Mouse (Mus musculus) forebrain, embryonic 14.5 days (tissue): ENCODE measurements around the gene Alkbh3. TPM values are rescaled to one million over a fixed set of nuclear protein-coding genes. Genes with fewer than 3 reads are reported as not detected.

Experiments
- ATAC-seq: fragments of 200-750 bp; cut with Nextera tagmentation; 2 replicates; pipeline ENCODE4 v1.8.0; 2017; ENCODE audit warnings: mild to moderate bottlenecking, moderate library complexity
- DNase-seq: peaks from one replicate; pipeline ENCODE4 v3.0.0-alpha.2; 2015; ENCODE audit warnings: low spot score
- H3K27ac ChIP-seq: fragments of 300-500 bp; sonication (generic); 2 replicates; pipeline ENCODE4 v1.5.1; 2014; ENCODE audit warnings: low read depth, mild to moderate bottlenecking, control low read depth, low read length, moderate library complexity
- H3K27me3 ChIP-seq: fragments of 300-500 bp; sonication (generic); replicated peaks from 2 replicates; pipeline ENCODE4 v1.6.1; 2014; ENCODE audit warnings: low read length, control low read depth, mixed read lengths; ENCODE audit not compliant: control insufficient read depth, insufficient read depth
- H3K36me3 ChIP-seq: fragments of 300-500 bp; sonication (generic); 2 replicates; pipeline ENCODE4 v1.6.1; 2014; ENCODE audit warnings: low read length, control low read depth; ENCODE audit not compliant: control insufficient read depth, insufficient read depth
- H3K4me1 ChIP-seq: fragments of 300-500 bp; sonication (generic); 2 replicates; pipeline ENCODE4 v1.6.1; 2014; ENCODE audit warnings: antibody characterized with exemption, low read length, control low read depth; ENCODE audit not compliant: control insufficient read depth, insufficient read depth
- H3K4me2 ChIP-seq: fragments of 300-500 bp; sonication (generic); 2 replicates; pipeline ENCODE4 v1.6.1; 2014; ENCODE audit warnings: mild to moderate bottlenecking, control low read depth, low read length
- H3K4me3 ChIP-seq: fragments of 300-500 bp; sonication (generic); 2 replicates; pipeline ENCODE4 v1.5.1; 2014; ENCODE audit warnings: low read depth, low read length, control low read depth
- H3K9ac ChIP-seq: fragments of 300-500 bp; sonication (generic); 2 replicates; pipeline ENCODE4 v1.6.1; 2014; ENCODE audit warnings: mild to moderate bottlenecking, low read length, control low read depth, moderate library complexity
- H3K9me3 ChIP-seq: fragments of 300-500 bp; sonication (generic); replicated peaks from 2 replicates; pipeline ENCODE4 v1.6.1; 2016; ENCODE audit warnings: low read length, control low read depth, mixed read lengths; ENCODE audit not compliant: control insufficient read depth
- WGBS: fragments of 180-500 bp; shearing (Covaris S2); extraction: QIAGEN DNeasy Blood & Tissue Kit; methylation state at CpG from one replicate; pipeline ENCODE4 v1.1.7; 2014; 5-methylcytosine and 5-hydroxymethylcytosine counted together
- polyA plus RNA-seq: library from polyadenylated mRNA; unstranded; fragments of >200 nt; fragmentation: Nextera tagmentation; extraction: Ambion mirVana; gene quantifications from 2 replicates; pipeline ENCODE4 v1.2.1, GENCODE M21; 2014

Gene Alkbh3
- polyA plus RNA-seq, 1 experiment from 2014 or later, result 52.2 TPM

- Histone ChIP-seq H3K9ac (no peak overlapping the region), H3K4me1 (no peaks in the 10 kb centered on the region), H3K27ac (no peak overlapping the region), H3K36me3 (no peaks in the 10 kb centered on the region), H3K9me3 (0 out of 2 replicates have a peak, but pooled peaks cover 3% of the 10 kb centered on the region), H3K27me3 (no peaks in the 10 kb centered on the region), H3K4me3 (no peak overlapping the region), H3K4me2 (no peak overlapping the region)
- DNase-seq (peak; percentile 18), ATAC-seq (no peak)
- 49% methylated on average over 5 of the region's 5 CpGs for WGBS
Measured at GRCm38 (mm10) chr2:93946976-93947375, 63.6 kb downstream of the Alkbh3 start.

- H3K36me3 ChIP-seq, result no peaks in the 10 kb centered on the region
- H3K4me3 ChIP-seq, result no peak overlapping the region
- H3K4me1 ChIP-seq, result no peaks in the 10 kb centered on the region
- WGBS, result 93% methylated on average over 4 of the region's 4 CpGs
- no peaks in the 10 kb centered on the region for H3K27me3 ChIP-seq
- H3K9ac ChIP-seq, result no peak overlapping the region
- H3K4me2 ChIP-seq, result no peak overlapping the region
- 0 out of 2 replicates have a peak, but pooled peaks cover 3% of the 10 kb centered on the region for H3K9me3 ChIP-seq
- H3K27ac ChIP-seq, result no peak overlapping the region
- no peak for DNase-seq
- no peak for ATAC-seq
Measured at GRCm38 (mm10) chr2:93944855-93945254, 65.8 kb downstream of the Alkbh3 start.

DNA sequence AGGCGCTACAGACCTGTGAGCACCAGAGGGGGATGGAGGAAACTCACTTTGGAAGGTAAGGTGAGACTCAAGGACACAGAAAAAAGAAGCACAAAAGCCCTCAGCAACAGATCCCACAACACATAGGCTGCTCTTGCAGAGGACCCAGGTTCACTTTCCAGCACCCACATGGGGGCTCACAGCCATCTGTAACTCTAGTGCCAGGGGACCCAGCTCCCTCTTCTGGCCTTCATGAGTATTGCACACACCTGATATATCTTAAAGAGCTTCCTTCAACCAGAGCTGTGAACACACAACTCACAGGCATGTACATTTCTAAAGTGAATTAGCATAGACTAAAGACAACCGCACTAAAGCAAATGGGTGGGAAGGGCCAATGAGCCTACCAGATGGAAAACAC lies 66.5 kb downstream of the Alkbh3 start:
- H3K4me3 ChIP-seq, result no peak overlapping the region
- H3K4me1 ChIP-seq, result no peaks in the 10 kb centered on the region
- no peaks in the 10 kb centered on the region for H3K27me3 ChIP-seq
- ATAC-seq (no peak), DNase-seq (no peak)
- H3K36me3 ChIP-seq, result no peaks in the 10 kb centered on the region
- H3K27ac ChIP-seq, result no peak overlapping the region
- H3K9ac ChIP-seq, result no peak overlapping the region
- H3K4me2 ChIP-seq, result no peak overlapping the region
- 0 out of 2 replicates have a peak, but pooled peaks cover 3% of the 10 kb centered on the region for H3K9me3 ChIP-seq
- WGBS, result 90% methylated on average over 2 of the region's 2 CpGs

- 0 out of 2 replicates have a peak, but pooled peaks cover 3% of the 10 kb centered on the region for H3K9me3 ChIP-seq
Measured at GRCm38 (mm10) chr2:93941670-93942069, 68.9 kb downstream of the Alkbh3 start.

GRCm38 (mm10) chr2:93938534-93938933 lies 72.1 kb downstream of the Alkbh3 start:
- H3K9ac ChIP-seq, result no peak overlapping the region
- H3K27me3 ChIP-seq, result no peaks in the 10 kb centered on the region
- 0 out of 2 replicates have a peak, but pooled peaks cover 3% of the 10 kb centered on the region for H3K9me3 ChIP-seq
- H3K36me3 ChIP-seq, result no peaks in the 10 kb centered on the region
- peak; percentile 24 for DNase-seq
- H3K27ac ChIP-seq, result no peak overlapping the region
- WGBS, result 79% methylated on average over 9 of the region's 9 CpGs
- H3K4me1 ChIP-seq, result no peaks in the 10 kb centered on the region
- no peak overlapping the region for H3K4me2 ChIP-seq
- ATAC-seq, result no peak
- H3K4me3 ChIP-seq, result no peak overlapping the region

More at GRCm38 (mm10) chr2:93941670-93942069, 68.9 kb downstream of the Alkbh3 start:
- Histone ChIP-seq H3K4me2 (no peak overlapping the region), H3K4me1 (no peaks in the 10 kb centered on the region), H3K27ac (no peak overlapping the region), H3K4me3 (no peak overlapping the region), H3K27me3 (no peaks in the 10 kb centered on the region), H3K9ac (no peak overlapping the region), H3K36me3 (no peaks in the 10 kb centered on the region)
- WGBS, result 71% methylated on average over 11 of the region's 11 CpGs
- DNase-seq (no peak), ATAC-seq (no peak)

Other genes starting within 250 kb of the Alkbh3 start
- gene Ext2, start 188.2 kb downstream of the Alkbh3 start, polyA plus RNA-seq, result 53.1 and 61.9 TPM in 2 replicates
- gene Accs, start 160.9 kb downstream of the Alkbh3 start, polyA plus RNA-seq, result 5.0 and 8.0 TPM in 2 replicates
- 0.71 and 1.2 TPM in 2 replicates for gene Accsl, start 141.7 kb downstream of the Alkbh3 start, polyA plus RNA-seq
- 23.9 and 28.6 TPM in 2 replicates for gene Gm13889, start 53.6 kb downstream of the Alkbh3 start, polyA plus RNA-seq
- gene Gm27027, start 14.5 kb downstream of the Alkbh3 start, polyA plus RNA-seq, result not detected in 2 replicates
- gene Hsd17b12, start 147.2 kb upstream of the Alkbh3 start, polyA plus RNA-seq, result 129 and 143 TPM in 2 replicates